Mouse (Mus musculus): ENCODE data around the gene Cep57l1. TPM values are rescaled to one million over a fixed set of nuclear protein-coding genes. Genes with fewer than 3 reads are reported as not detected.

The Cep57l1 gene
- polyA plus RNA-seq, 1 experiment from 2014 or later = 26.0 TPM

DNA sequence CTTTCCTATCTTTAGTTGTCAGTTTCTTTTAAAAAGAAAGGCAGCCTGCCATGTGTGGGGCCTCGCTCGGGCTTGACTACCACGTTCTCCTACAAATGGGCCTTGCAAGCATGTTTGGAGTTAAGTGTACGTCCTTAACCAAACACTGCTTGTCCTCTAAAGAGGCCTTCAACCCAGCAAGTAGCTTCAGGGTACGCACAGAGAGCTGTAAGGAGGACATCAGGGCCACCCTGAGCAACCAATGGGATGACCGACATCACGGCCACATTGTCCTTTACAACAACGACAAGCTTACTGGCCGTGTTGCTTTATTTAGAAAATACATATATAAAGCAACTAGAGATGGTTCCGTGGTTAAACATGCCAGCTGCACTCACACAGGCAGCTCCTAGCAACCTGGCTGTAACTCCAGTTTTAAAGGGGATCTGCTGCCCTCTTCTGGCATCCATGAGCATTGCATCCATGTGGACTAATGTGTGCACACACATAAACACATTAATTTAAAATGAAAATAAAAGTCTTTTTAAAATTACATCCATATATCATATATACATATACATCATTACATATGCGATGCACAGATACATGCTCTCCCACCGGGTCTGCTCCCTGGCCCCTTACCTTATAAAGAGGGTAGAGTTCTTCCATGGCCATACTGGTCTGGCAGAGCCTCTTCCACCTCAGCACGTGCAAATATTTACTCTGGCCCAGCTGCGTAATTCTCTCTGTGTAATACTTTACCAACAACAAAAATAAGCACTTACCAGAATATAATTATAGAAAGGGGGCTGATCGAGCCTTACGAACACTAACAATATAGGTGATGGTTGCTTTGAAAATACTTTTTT lies 126.9 kb downstream of the Cep57l1 start:
- Histone ChIP-seq H3K4me3 (replicated peaks) (no peak overlapping the region), H3K27ac (no peak overlapping the region), H3K36me3 (replicated peaks) (no peaks in the 10 kb centered on the region)

DNA sequence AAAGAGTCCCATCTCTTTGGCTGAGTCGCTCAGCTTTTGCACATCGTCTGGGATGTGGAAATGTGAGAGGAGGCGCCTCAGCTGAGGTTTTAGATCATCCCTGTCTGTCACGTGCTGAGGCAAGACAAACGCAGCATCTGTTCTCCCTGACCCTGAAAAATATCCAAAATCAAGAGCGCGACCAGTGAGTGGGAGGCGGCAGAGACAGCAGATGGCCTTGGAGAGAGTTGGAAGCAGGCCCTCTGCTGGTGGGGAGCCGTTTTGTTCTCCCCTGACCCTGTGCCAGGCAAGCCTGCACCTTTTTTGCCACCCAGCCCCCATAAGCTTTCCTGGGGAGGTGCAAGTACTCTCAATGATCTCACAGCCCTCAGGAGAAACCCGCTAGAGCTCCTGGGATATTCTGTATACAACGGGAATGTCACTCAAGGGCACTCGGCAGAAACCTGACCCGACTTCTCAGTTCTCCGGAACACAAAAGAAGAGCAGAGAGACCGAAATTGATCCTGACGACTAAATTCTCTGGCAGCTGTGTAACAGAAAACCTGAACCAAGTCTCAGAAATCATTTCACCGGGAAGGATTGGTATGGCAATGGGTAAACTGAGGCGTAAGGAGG lies 130.8 kb downstream of the Cep57l1 start:
- ATAC-seq (ENCODE audit: low FRiP score) = peak; percentile 85
- Histone ChIP-seq H3K27ac (peak overlapping the region; percentile 38; the same call in 1 of the 2 replicates), H3K9me3 (no peaks in the 10 kb centered on the region), H3K27me3 (peaks cover 7% of the 10 kb centered on the region), H3K4me3 (replicated peaks) (peak overlapping the region; percentile 10; the same call in 1 of the 2 replicates), H3K9ac (peak overlapping the region; percentile 29; the same call in 1 of the 2 replicates), H3K36me3 (replicated peaks) (no peaks in the 10 kb centered on the region), H3K4me2 (peak overlapping the region; percentile 40), H3K4me1 (peaks cover 11% of the 10 kb centered on the region)
- 18% methylated on average over 18 of the region's 18 CpGs for WGBS

More for the DNA sequence above, 126.9 kb downstream of the Cep57l1 start:
- Histone ChIP-seq H3K4me2 (no peak overlapping the region), H3K9ac (no peak overlapping the region), H3K9me3 (no peaks in the 10 kb centered on the region), H3K27me3 (peaks cover 17% of the 10 kb centered on the region), H3K4me1 (peaks cover 13% of the 10 kb centered on the region)
- peak; percentile 37; the same call in 1 of the 2 replicates for ATAC-seq (ENCODE audit: low FRiP score)
- 47% methylated on average over 16 of the region's 16 CpGs for WGBS

DNA sequence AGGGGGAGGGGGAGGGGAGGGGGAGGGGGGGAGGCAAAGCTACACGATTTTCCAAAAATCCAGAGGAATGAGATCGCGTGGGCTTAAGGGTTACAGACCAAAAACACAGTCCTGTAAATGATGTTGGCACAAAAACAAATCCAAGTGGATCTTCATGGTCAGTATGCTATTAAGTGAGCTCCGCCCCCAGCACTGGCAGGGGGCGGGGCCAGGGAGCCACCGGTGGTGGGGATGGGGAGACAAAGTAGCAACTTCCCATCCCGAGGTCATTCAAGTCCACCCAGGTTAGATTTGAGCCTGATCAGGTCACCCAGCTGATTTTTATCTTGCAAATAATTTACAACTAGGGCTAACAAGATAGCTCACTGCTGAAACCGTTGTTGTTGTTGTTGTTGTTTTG lies 132.3 kb downstream of the Cep57l1 start:
- Histone ChIP-seq H3K27ac (no peak overlapping the region), H3K9ac (no peak overlapping the region), H3K9me3 (no peaks in the 10 kb centered on the region), H3K4me2 (no peak overlapping the region), H3K27me3 (no peaks in the 10 kb centered on the region), H3K36me3 (replicated peaks) (no peaks in the 10 kb centered on the region), H3K4me1 (peaks cover 11% of the 10 kb centered on the region), H3K4me3 (replicated peaks) (no peak overlapping the region)
- ATAC-seq (ENCODE audit: low FRiP score) = no peak
- WGBS = 66% methylated on average over 8 of the region's 8 CpGs

DNA sequence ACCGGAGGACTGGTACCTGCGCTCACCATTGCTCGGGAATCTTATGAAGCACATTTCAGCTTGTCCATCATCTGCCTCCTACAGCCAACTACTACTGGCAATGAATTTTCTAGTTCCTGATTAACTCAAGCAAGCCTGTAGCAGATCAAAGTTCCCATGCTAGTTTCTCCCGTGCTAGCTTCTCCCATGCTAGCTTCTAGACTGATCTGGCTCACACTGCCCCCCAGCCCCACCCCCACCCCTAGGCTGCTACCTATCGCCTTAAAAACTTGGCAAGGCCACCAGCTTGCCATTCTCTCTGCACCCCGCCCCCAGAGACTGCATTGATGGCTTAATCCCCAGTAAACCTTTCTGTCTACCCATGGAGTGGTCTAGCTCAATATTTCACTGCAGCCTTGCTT lies 133.0 kb downstream of the Cep57l1 start:
- Histone ChIP-seq H3K4me1 (peaks cover 11% of the 10 kb centered on the region), H3K4me3 (replicated peaks) (no peak overlapping the region), H3K9me3 (no peaks in the 10 kb centered on the region), H3K36me3 (replicated peaks) (no peaks in the 10 kb centered on the region), H3K9ac (no peak overlapping the region), H3K27me3 (no peaks in the 10 kb centered on the region), H3K4me2 (no peak overlapping the region), H3K27ac (no peak overlapping the region)
- 83% methylated on average over 6 of the region's 6 CpGs for WGBS
- ATAC-seq (ENCODE audit: low FRiP score) = no peak

DNA sequence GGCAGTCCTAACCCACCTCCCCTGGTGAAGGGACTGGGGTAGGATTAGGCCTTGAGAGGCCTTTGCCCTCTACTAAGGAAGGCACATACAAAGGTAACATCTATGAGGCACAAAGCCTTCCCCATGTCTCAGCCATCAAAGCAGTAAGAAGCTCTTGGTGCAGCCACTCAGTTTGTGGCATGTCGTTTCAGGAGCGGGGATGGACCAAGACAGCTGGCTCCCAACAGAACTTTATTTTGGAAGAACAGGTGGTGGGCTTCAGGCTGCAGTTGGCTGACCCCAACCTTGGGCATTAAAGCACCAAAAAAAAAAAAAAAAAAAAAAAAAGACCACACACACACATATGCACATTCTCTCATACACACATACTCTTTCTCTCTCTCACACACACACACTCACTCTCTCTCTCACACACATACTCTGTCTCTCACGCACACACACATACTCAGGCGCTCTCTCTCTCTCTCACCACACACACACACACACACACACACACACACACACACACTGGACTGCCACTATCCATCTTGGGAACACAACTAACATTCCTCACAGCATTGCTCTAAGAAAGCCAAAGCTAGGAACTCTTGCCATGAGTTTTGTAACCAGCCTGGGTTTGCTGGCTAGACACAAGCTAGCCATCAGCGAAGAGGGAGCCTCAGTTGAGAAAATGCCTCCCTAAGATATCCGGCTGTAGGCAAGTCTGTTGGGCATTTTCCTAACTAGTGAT lies 133.7 kb downstream of the Cep57l1 start:
- Histone ChIP-seq H3K27me3 (no peaks in the 10 kb centered on the region), H3K36me3 (replicated peaks) (no peaks in the 10 kb centered on the region), H3K4me2 (no peak overlapping the region), H3K9me3 (no peaks in the 10 kb centered on the region), H3K27ac (no peak overlapping the region), H3K4me1 (peaks cover 11% of the 10 kb centered on the region), H3K9ac (no peak overlapping the region), H3K4me3 (replicated peaks) (no peak overlapping the region)
- WGBS = 87% methylated on average over 6 of the region's 6 CpGs
- no peak for ATAC-seq (ENCODE audit: low FRiP score)

DNA sequence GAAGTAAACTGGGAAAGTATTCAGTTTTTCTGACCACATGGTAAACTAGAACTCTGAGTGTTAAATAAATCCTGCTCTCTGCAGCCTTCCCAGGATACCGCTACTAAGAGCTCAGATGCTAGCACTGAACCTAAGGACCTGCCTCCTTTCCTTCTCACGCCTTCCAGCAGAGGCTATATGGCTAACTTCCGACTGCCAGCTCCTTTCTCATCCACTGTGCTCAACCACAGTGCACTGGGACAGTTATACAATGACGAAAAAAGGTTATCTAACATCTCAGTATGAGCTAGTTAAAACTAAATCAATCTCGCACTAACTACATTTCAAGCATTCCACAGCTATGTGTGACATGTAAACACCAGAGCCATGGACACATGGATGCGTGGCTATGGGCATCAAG lies 134.4 kb downstream of the Cep57l1 start:
- no peak overlapping the region for H3K9ac ChIP-seq

DNA sequence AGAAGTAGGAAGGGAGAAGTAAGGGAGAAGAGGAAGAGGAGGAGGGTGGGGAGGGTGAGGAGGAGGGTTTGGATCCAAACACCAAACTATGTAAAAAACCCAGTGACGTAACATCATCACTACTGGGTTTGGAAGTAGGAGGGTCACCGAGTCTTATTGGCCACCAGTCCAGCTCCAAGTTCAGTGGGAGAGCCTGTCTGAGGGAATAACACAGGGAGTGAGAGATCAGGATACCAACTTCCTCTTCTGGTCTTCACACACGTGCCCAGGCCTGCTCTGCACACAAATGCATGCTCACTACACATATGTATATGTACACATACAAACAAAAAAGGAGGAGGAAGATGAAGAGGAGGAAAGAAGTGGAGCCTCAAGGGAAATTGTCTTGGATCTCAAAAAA lies 135.3 kb downstream of the Cep57l1 start:
- no peaks in the 10 kb centered on the region for H3K9me3 ChIP-seq
- no peak overlapping the region for H3K27ac ChIP-seq
- ATAC-seq (ENCODE audit: low FRiP score) = no peak
- H3K4me1 ChIP-seq = peaks cover 11% of the 10 kb centered on the region
- H3K4me3 ChIP-seq (replicated peaks) = no peak overlapping the region
- H3K9ac ChIP-seq = no peak overlapping the region
- H3K36me3 ChIP-seq (replicated peaks) = no peaks in the 10 kb centered on the region
- 91% methylated on average over 3 of the region's 3 CpGs for WGBS
- no peak overlapping the region for H3K4me2 ChIP-seq
- no peaks in the 10 kb centered on the region for H3K27me3 ChIP-seq

More for the DNA sequence above, 134.4 kb downstream of the Cep57l1 start:
- Histone ChIP-seq H3K4me3 (replicated peaks) (no peak overlapping the region), H3K9me3 (no peaks in the 10 kb centered on the region), H3K4me1 (peaks cover 11% of the 10 kb centered on the region), H3K27ac (no peak overlapping the region), H3K4me2 (no peak overlapping the region), H3K27me3 (no peaks in the 10 kb centered on the region), H3K36me3 (replicated peaks) (no peaks in the 10 kb centered on the region)
- 79% methylated on average over 6 of the region's 6 CpGs for WGBS
- ATAC-seq (ENCODE audit: low FRiP score) = no peak

DNA sequence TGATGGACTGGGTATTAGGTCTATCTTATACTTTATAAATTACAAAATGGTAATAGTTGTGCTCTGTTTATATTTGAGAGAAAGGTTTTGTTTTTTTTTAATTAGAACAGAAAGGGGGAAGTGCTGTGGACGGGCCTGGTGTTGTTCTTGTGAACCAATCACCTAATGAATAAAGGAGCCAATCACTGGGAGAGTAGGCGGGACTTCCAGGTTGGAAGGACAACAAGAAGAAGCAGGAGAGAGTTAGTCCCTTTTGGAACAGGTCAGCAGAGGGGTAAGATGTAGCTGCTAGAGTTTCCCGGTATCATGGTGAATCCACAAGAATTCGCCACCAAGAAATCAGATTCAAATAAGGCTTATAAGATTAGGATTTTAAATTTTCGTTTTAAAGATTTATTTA lies 139.5 kb downstream of the Cep57l1 start:
- no peak overlapping the region for H3K9ac ChIP-seq
- H3K4me1 ChIP-seq = no peaks in the 10 kb centered on the region
- H3K4me3 ChIP-seq (replicated peaks) = no peak overlapping the region
- ATAC-seq (ENCODE audit: low FRiP score) = no peak
- no peaks in the 10 kb centered on the region for H3K36me3 ChIP-seq (replicated peaks)
- H3K27me3 ChIP-seq = no peaks in the 10 kb centered on the region
- no peak overlapping the region for H3K27ac ChIP-seq
- H3K9me3 ChIP-seq = no peaks in the 10 kb centered on the region
- no peak overlapping the region for H3K4me2 ChIP-seq
- WGBS = 82% methylated on average over 5 of the region's 5 CpGs

Small RNA genes within 50 kb of the gene (microRNA-seq; reads per million reads assigned to microRNA genes)
- gene Mir3473b = not detected

Other genes with a start within 250 kb of the Cep57l1 start
- gene Ccdc162, start 93.2 kb downstream of the Cep57l1 start, polyA plus RNA-seq (2016; fragmentation: Nextera tagmentation; extraction: Ambion mirVana) = 0.31 and 0.88 TPM in 2 replicates
- 29.0 and 34.0 TPM in 2 replicates for gene Sesn1, start 64 bp upstream of the Cep57l1 start, polyA plus RNA-seq (2016; fragmentation: Nextera tagmentation; extraction: Ambion mirVana)
- 3.6 and 4.6 TPM in 2 replicates for gene Armc2, start 208.6 kb upstream of the Cep57l1 start, polyA plus RNA-seq (2016; fragmentation: Nextera tagmentation; extraction: Ambion mirVana)